Mouse (Mus musculus) forebrain, embryonic 16.5 days (tissue): ENCODE data around the gene Ppm1f. TPM values are rescaled to one million over a fixed set of nuclear protein-coding genes. Genes with fewer than 3 reads are reported as not detected.
A peak's percentile ranks its signal among the peaks of the same experiment; 100 is the strongest.

Source experiments
- ATAC-seq: fragments of 200-750 bp; cut with Nextera tagmentation; 2 replicates; pipeline ENCODE4 v1.8.0; 2017; ENCODE audit warnings: mild to moderate bottlenecking, moderate library complexity
- H3K27ac ChIP-seq: fragments of 300-500 bp; sonication (generic); 2 replicates; pipeline ENCODE4 v1.5.1; 2014; ENCODE audit warnings: low read length, control low read depth
- H3K27me3 ChIP-seq: fragments of 300-500 bp; sonication (generic); replicated peaks from 2 replicates; pipeline ENCODE4 v1.6.1; 2014; ENCODE audit warnings: low read length; ENCODE audit not compliant: control insufficient read depth, insufficient read depth
- H3K36me3 ChIP-seq: fragments of 300-500 bp; sonication (generic); 2 replicates; pipeline ENCODE4 v1.6.1; 2014; ENCODE audit not compliant: control insufficient read depth, insufficient read depth
- H3K4me1 ChIP-seq: fragments of 300-500 bp; sonication (generic); replicated peaks from 2 replicates; pipeline ENCODE4 v1.6.1; 2014; ENCODE audit warnings: low read length; ENCODE audit not compliant: control insufficient read depth, insufficient read depth
- H3K4me2 ChIP-seq: fragments of 300-500 bp; sonication (generic); 2 replicates; pipeline ENCODE4 v1.6.1; 2014; ENCODE audit warnings: mild to moderate bottlenecking, low read length, control low read depth
- H3K4me3 ChIP-seq: fragments of 300-500 bp; sonication (generic); replicated peaks from 2 replicates; pipeline ENCODE4 v1.5.1; 2014; ENCODE audit warnings: mild to moderate bottlenecking, low read length, control low read depth
- H3K9ac ChIP-seq: fragments of 300-500 bp; sonication (generic); replicated peaks from 2 replicates; pipeline ENCODE4 v1.6.1; 2014; ENCODE audit warnings: low read depth, low read length, control low read depth
- H3K9me3 ChIP-seq: fragments of 300-500 bp; sonication (generic); 2 replicates; pipeline ENCODE4 v1.6.1; 2016; ENCODE audit warnings: low read length; ENCODE audit not compliant: control insufficient read depth
- WGBS: fragments of 180-500 bp; shearing (Covaris S2); extraction: QIAGEN DNeasy Blood & Tissue Kit; methylation state at CpG from one replicate; pipeline ENCODE4 v1.1.7; 2014; 5-methylcytosine and 5-hydroxymethylcytosine counted together
- polyA plus RNA-seq: library from polyadenylated mRNA; unstranded; fragments of >200 nt; fragmentation: Nextera tagmentation; extraction: Ambion mirVana; gene quantifications from 2 replicates; pipeline ENCODE4 v1.2.1, GENCODE M21; 2015

The Ppm1f gene
- polyA plus RNA-seq, 1 experiment from 2014 or later, result 29.3 TPM

- no peaks in the 10 kb centered on the region for H3K4me1 ChIP-seq
- H3K9me3 ChIP-seq, result no peaks in the 10 kb centered on the region
- no peak overlapping the region for H3K9ac ChIP-seq
- no peak overlapping the region for H3K4me2 ChIP-seq
- H3K27me3 ChIP-seq, result no peaks in the 10 kb centered on the region
- H3K4me3 ChIP-seq, result no peak overlapping the region
- no peak overlapping the region for H3K27ac ChIP-seq
- H3K36me3 ChIP-seq, result no peaks in the 10 kb centered on the region
- ATAC-seq, result no peak
Measured at GRCm38 (mm10) chr16:16865217-16865616, 31.1 kb upstream of the Ppm1f start.

- WGBS, result 52% methylated on average over 4 of the region's 5 CpGs
- Histone ChIP-seq H3K9ac (no peak overlapping the region), H3K4me2 (no peak overlapping the region), H3K4me1 (no peaks in the 10 kb centered on the region), H3K4me3 (no peak overlapping the region), H3K36me3 (no peaks in the 10 kb centered on the region), H3K27ac (no peak overlapping the region), H3K27me3 (no peaks in the 10 kb centered on the region), H3K9me3 (no peaks in the 10 kb centered on the region)
- ATAC-seq, result no peak
Measured at GRCm38 (mm10) chr16:16865696-16866561, 30.3 kb upstream of the Ppm1f start.

GRCm38 (mm10) chr16:16870241-16870616 lies 26.0 kb upstream of the Ppm1f start:
- H3K36me3 ChIP-seq, result no peaks in the 10 kb centered on the region
- peak overlapping the region; percentile 80 for H3K9ac ChIP-seq
- H3K4me1 ChIP-seq, result peaks cover 10% of the 10 kb centered on the region
- WGBS, result 38% methylated on average over 7 of the region's 7 CpGs
- ATAC-seq, result peak; percentile 57
- H3K9me3 ChIP-seq, result no peaks in the 10 kb centered on the region
- peak overlapping the region; percentile 74 for H3K4me3 ChIP-seq
- H3K27ac ChIP-seq, result peak overlapping the region; percentile 92
- H3K27me3 ChIP-seq, result no peaks in the 10 kb centered on the region
- peak overlapping the region; percentile 75 for H3K4me2 ChIP-seq

GRCm38 (mm10) chr16:16870617-16871331 lies 25.5 kb upstream of the Ppm1f start, which contains the start of the genes Top3b and Vpreb1:
Top3b (plus strand) TSS chr16:16870736.
Vpreb1 (minus strand) TSS chr16:16870843.
- Histone ChIP-seq H3K27ac (peak within 1 kb of the TSS; percentile 92), H3K4me3 (peak within 1 kb of the TSS; percentile 74), H3K9ac (peak within 1 kb of the TSS; percentile 80), H3K4me2 (peak within 1 kb of the TSS; percentile 75), H3K36me3 (peaks cover 1% of the 10 kb centered on the region), H3K9me3 (no peaks in the 10 kb centered on the region), H3K27me3 (no peaks in the 10 kb centered on the region), H3K4me1 (peaks cover 10% of the 10 kb centered on the region)
- under 1% methylated on average over 49 of the region's 49 CpGs for WGBS
- ATAC-seq, result peak; percentile 97

GRCm38 (mm10) chr16:16879025-16879424 lies 17.2 kb upstream of the Ppm1f start:
- ATAC-seq, result no peak
- H3K9ac ChIP-seq, result no peak overlapping the region

GRCm38 (mm10) chr16:16888341-16888740 lies 7.9 kb upstream of the Ppm1f start:
- no peaks in the 10 kb centered on the region for H3K4me1 ChIP-seq
- 100% methylated on average over 1 of the region's 1 CpGs for WGBS
- H3K9ac ChIP-seq, result no peak overlapping the region

More at GRCm38 (mm10) chr16:16879025-16879424, 17.2 kb upstream of the Ppm1f start:
- Histone ChIP-seq H3K27me3 (no peaks in the 10 kb centered on the region), H3K4me1 (no peaks in the 10 kb centered on the region), H3K36me3 (peaks cover 43% of the 10 kb centered on the region), H3K27ac (no peak overlapping the region), H3K4me2 (no peak overlapping the region), H3K9me3 (peaks cover 6% of the 10 kb centered on the region), H3K4me3 (no peak overlapping the region)
- WGBS, result 93% methylated on average over 5 of the region's 5 CpGs

GRCm38 (mm10) chr16:16892366-16892765 lies 3.9 kb upstream of the Ppm1f start:
- Histone ChIP-seq H3K4me2 (no peak overlapping the region), H3K4me3 (no peak overlapping the region), H3K36me3 (peaks cover 33% of the 10 kb centered on the region), H3K27me3 (no peaks in the 10 kb centered on the region), H3K9ac (no peak overlapping the region), H3K4me1 (peaks cover 10% of the 10 kb centered on the region), H3K27ac (no peak overlapping the region), H3K9me3 (no peaks in the 10 kb centered on the region)
- WGBS, result 92% methylated on average over 7 of the region's 7 CpGs
- no peak for ATAC-seq

More at GRCm38 (mm10) chr16:16888341-16888740, 7.9 kb upstream of the Ppm1f start:
- Histone ChIP-seq H3K4me2 (no peak overlapping the region), H3K27ac (no peak overlapping the region), H3K9me3 (no peaks in the 10 kb centered on the region), H3K4me3 (no peak overlapping the region), H3K27me3 (no peaks in the 10 kb centered on the region), H3K36me3 (peaks cover 63% of the 10 kb centered on the region)
- no peak for ATAC-seq

GRCm38 (mm10) chr16:16896015-16896381 lies 271 bp upstream of the Ppm1f start:
- WGBS, result 18% methylated on average over 4 of the region's 4 CpGs
- peak; percentile 71 for ATAC-seq
- H3K9me3 ChIP-seq, result no peaks in the 10 kb centered on the region

GRCm38 (mm10) chr16:16897056-16897584 lies 851 bp downstream of the Ppm1f start:
- H3K27me3 ChIP-seq, result no peaks in the 10 kb centered on the region
- peak overlapping the region; percentile 71 for H3K4me3 ChIP-seq
- peaks cover 8% of the 10 kb centered on the region; the same call in 1 of the 2 replicates for H3K36me3 ChIP-seq
- peak overlapping the region; percentile 38; the same call in 1 of the 2 replicates for H3K27ac ChIP-seq
- peak overlapping the region; percentile 68 for H3K9ac ChIP-seq
- no peak; the same call in 1 of the 2 replicates for ATAC-seq
- peaks cover 16% of the 10 kb centered on the region for H3K4me1 ChIP-seq
- no peaks in the 10 kb centered on the region for H3K9me3 ChIP-seq
- WGBS, result 20% methylated on average over 10 of the region's 10 CpGs
- peak overlapping the region; percentile 87 for H3K4me2 ChIP-seq

More at GRCm38 (mm10) chr16:16896015-16896381, 271 bp upstream of the Ppm1f start:
- H3K27ac ChIP-seq, result 0 out of 2 replicates have a peak overlapping the region, but pooled peaks have one; percentile 49
- no peaks in the 10 kb centered on the region for H3K27me3 ChIP-seq
- peak overlapping the region; percentile 71 for H3K4me3 ChIP-seq
- H3K4me1 ChIP-seq, result peaks cover 16% of the 10 kb centered on the region
- peaks cover 15% of the 10 kb centered on the region; the same call in 1 of the 2 replicates for H3K36me3 ChIP-seq
- peak overlapping the region; percentile 87 for H3K4me2 ChIP-seq
- H3K9ac ChIP-seq, result peak overlapping the region; percentile 68; the same call in 1 of the 2 replicates
